Mouse (Mus musculus) embryonic fibroblast, embryonic 13.5 days (primary cell): ENCODE data around the gene Emc8. TPM values are rescaled to one million over a fixed set of nuclear protein-coding genes. Genes with fewer than 3 reads are reported as not detected.
"Not testable (repeated sequence)": the region's sequence is repeated elsewhere in the genome, so short reads cannot be mapped to it uniquely, and the experiment has no call there.

Experiments
- H3K27ac ChIP-seq: 2 replicates; pipeline ENCODE4 v1.5.1; 2012; ENCODE audit warnings: low read length, control low read depth, inconsistent platforms; ENCODE audit not compliant: insufficient read depth
- H3K4me1 ChIP-seq: 2 replicates; pipeline ENCODE4 v1.6.1; 2011; ENCODE audit warnings: low read length; ENCODE audit not compliant: control insufficient read depth, insufficient read depth
- H3K4me3 ChIP-seq: 2 replicates; pipeline ENCODE4 v1.5.1; 2011; ENCODE audit warnings: mild to moderate bottlenecking, control low read depth, low read length; ENCODE audit not compliant: insufficient read depth
- CTCF ChIP-seq: IDR thresholded peaks from 2 replicates; pipeline ENCODE4 v1.5.1; 2011; ENCODE audit warnings: mild to moderate bottlenecking, control low read depth, low read length, moderate library complexity, borderline replicate concordance; ENCODE audit not compliant: insufficient read depth
- POLR2A ChIP-seq: IDR thresholded peaks from 2 replicates; pipeline ENCODE4 v1.6.1; 2011; ENCODE audit warnings: low read depth, mild to moderate bottlenecking, control low read depth, low read length, moderate library complexity
- polyA plus RNA-seq: library from polyadenylated mRNA; stranded (reverse); fragments of >200 nt; gene quantifications from 2 replicates; pipeline ENCODE4 v1.2.4, GENCODE M21; 2011; ENCODE audit warnings: low read depth; ENCODE audit not compliant: missing spikeins, insufficient read length

Emc8 gene
- polyA plus RNA-seq, 1 experiment = 53.5 TPM

DNA sequence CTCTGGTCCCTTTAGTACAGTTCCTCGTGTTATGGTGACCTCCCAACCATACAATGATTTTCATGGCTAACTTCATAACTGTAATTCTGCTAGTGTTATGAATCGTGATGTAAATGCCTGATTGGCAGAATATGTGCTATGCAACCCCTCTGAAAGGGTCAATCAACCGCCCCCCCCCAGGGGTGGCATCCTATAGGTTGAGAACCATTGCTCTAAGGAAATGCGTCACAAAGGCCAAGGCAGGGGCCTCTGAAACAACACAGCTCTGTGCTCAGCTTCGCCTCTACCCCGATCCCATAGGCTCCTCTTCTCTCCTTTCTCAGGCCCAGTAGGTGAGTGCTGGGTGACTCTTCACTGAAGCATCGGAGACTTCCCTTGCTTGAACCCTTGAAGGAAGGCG lies 17.2 kb upstream of the Emc8 start:
- Histone ChIP-seq H3K4me3 (no peak overlapping the region), H3K4me1 (no peaks in the 10 kb centered on the region), H3K27ac (no peak overlapping the region)
- no peak for TF ChIP-seq POLR2A
- TF ChIP-seq CTCF = no peak

DNA sequence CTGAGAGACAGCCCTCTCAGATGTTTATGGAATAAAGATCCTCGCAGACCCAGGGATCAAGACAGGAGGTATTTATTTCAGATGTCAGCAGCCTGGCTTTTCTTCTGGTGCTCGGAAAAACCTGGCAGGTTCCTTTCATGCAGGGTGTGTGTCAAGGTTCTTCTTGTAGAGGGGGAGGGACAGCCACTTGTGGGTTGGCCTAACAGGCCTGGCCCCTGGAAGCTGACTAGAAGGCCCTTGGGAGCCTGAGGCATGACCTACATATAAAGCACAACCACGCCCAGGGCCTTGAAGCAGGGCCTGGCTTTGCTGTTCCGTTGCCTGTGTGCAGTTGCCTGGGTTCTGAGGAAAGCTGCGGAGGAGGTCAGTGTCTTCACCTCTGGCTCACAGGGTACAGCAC lies 16.7 kb upstream of the Emc8 start:
- Histone ChIP-seq H3K4me1 (no peaks in the 10 kb centered on the region), H3K27ac (no peak overlapping the region), H3K4me3 (no peak overlapping the region)
- TF ChIP-seq CTCF = no peak
- no peak for TF ChIP-seq POLR2A

DNA sequence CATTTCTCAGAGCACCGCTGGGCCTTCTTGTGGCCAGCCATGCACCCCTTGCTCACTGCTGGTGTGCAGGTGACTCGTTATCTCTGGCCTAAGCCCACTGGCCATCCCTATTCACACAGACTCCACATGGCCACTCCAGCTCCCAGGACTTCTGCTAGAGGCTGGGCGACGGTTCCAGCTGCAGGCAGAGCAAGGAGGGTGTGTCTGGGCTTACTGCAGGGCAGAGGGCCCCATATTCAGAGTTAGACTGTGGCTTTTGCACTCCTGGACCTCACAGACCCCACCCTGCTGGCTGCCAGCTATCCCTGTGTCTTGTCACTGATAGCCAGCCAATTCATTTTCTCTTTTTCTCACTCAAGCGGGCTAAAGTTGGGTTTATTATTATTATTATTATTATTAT lies 15.7 kb upstream of the Emc8 start:
- Histone ChIP-seq H3K27ac (no peak overlapping the region), H3K4me1 (no peaks in the 10 kb centered on the region), H3K4me3 (no peak overlapping the region)
- TF ChIP-seq CTCF = no peak
- TF ChIP-seq POLR2A = no peak

DNA sequence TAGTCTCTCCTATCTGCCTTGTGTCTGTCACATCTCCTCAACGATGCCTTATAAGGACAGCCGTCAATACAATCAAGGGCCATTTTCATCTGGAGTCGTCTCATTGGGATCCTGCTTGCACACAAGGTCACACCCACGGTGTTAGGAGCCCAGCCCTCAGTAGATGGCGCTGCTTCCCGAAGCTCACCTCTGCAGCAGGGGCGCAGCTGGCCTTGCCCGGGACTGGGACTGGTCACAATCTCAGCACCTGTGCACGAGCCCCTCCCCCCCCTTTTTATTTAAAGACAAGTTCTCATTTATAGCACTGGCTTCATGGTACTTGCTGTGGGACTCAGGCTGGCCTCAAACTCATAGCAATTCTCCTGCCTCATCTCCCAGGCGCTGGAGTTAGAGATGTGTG lies 15.2 kb upstream of the Emc8 start:
- Histone ChIP-seq H3K4me1 (no peaks in the 10 kb centered on the region), H3K4me3 (no peak overlapping the region), H3K27ac (no peak overlapping the region)
- TF ChIP-seq POLR2A = no peak
- TF ChIP-seq CTCF = peak; percentile 87

GRCm38 (mm10) chr8:120681113-120681512 lies 12.7 kb upstream of the Emc8 start:
- TF ChIP-seq CTCF (no peak), POLR2A (no peak)
- H3K4me3 ChIP-seq = no peak overlapping the region
- H3K27ac ChIP-seq = no peak overlapping the region
- no peaks in the 10 kb centered on the region for H3K4me1 ChIP-seq

GRCm38 (mm10) chr8:120680405-120680804 lies 12.0 kb upstream of the Emc8 start:
- TF ChIP-seq CTCF = peak; percentile 66; the same call in 1 of the 2 replicates
- H3K27ac ChIP-seq, H3K4me1 ChIP-seq, H3K4me3 ChIP-seq: not testable (repeated sequence)

GRCm38 (mm10) chr8:120679629-120680387 lies 11.4 kb upstream of the Emc8 start:
- Histone ChIP-seq H3K4me1 (no peaks in the 10 kb centered on the region), H3K4me3 (no peak overlapping the region), H3K27ac (no peak overlapping the region)
- TF ChIP-seq POLR2A (no peak), CTCF (no peak)

DNA sequence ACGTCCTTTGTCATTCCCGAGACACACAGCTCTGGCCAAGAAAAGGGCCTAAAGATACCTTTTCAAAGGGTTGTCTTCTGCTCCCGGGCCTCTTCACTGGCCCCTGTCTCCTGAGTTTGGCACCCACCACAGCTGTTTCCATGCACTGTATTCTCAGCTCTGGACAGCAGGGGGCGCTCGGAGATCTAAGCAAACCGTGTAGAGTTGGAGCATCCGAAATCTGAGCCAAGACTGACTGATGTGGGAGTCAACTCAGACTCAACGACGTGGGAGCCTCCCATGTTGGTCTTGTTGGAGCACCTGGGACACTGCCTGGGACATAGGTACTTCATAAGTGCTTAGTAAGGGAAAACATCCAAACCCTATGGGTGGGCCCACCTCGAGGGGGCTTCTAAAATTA lies 10.1 kb upstream of the Emc8 start:
- H3K27ac ChIP-seq = no peak overlapping the region
- TF ChIP-seq CTCF = peak; percentile 75
- TF ChIP-seq POLR2A = no peak
- H3K4me3 ChIP-seq = no peak overlapping the region
- H3K4me1 ChIP-seq = no peaks in the 10 kb centered on the region

- Histone ChIP-seq H3K4me1 (no peaks in the 10 kb centered on the region), H3K27ac (no peak overlapping the region), H3K4me3 (no peak overlapping the region)
- TF ChIP-seq CTCF (no peak), POLR2A (no peak)
Measured at GRCm38 (mm10) chr8:120675718-120676117, 7.3 kb upstream of the Emc8 start.

DNA sequence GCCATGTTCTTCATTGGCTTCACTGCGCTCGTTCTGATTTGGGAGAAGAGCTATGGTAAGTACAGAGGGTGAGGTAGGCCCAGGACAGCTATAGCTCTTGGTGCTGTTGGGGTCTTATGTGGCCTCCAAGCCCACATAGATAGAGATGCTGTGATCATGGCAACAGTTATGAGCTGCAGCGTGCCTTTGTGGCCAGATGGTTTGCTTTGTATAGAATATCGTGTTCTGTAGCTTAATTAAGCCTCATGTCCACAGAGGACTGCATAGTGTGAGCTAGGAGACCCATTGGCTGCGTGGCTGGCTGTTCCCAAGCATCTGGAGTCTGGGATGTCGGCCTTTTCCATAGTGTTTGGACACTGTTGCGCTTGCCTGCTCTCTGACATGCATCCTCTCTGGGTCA lies 4.9 kb upstream of the Emc8 start:
- Histone ChIP-seq H3K27ac (no peak overlapping the region), H3K4me1 (no peaks in the 10 kb centered on the region), H3K4me3 (no peak overlapping the region)
- no peak for TF ChIP-seq POLR2A
- TF ChIP-seq CTCF = no peak
